Mouse (Mus musculus) adrenal gland, postnatal 36 days (tissue): ENCODE results near the gene Pth1r. TPM values are rescaled to one million over a fixed set of nuclear protein-coding genes. Genes with fewer than 3 reads are reported as not detected.
"Not testable (repeated sequence)": the region's sequence is repeated elsewhere in the genome, so short reads cannot be mapped to it uniquely, and the experiment has no call there.

Experiments
- DNase-seq, 2 experiments: peaks; one replicate each; pipeline ENCODE4 v3.0.0; 2021; ENCODE audit warnings: mixed read lengths in 1 of 2
- total RNA-seq, 2 experiments: library from RNA; stranded (reverse); gene quantifications; 2 replicates each; pipeline ENCODE4 v1.2.3; 2021

The Pth1r gene
- total RNA-seq, 2 experiments from 2014 or later: 12.5 to 23.1 TPM

DNA sequence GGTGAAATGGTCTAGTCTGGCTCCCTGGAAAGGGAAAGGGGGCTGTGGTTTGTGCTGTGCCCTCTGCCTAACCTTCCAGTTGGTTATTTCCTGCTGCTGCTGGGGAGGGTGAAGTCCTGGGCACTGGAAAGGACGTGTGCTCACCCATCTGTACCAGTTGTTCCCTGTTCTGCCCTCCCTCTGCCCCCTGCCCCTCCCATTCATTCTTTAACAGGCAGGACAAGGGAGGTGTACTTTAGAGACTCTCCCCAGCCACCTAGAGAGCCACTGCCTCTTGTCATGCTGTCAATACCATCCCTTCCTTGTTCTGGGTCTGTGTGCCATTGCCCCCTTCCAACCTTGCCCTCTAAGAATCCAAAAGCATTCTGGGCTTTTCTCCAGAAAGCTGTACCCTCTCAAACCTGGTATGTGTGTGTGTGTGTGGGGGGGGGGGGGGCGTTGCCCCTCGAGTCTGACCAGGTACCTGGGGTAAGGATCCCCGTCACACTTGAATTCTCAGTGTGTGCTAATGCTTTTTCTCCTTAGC, 63.3 kb downstream of the Pth1r start:
- DNase-seq: no peak

DNA sequence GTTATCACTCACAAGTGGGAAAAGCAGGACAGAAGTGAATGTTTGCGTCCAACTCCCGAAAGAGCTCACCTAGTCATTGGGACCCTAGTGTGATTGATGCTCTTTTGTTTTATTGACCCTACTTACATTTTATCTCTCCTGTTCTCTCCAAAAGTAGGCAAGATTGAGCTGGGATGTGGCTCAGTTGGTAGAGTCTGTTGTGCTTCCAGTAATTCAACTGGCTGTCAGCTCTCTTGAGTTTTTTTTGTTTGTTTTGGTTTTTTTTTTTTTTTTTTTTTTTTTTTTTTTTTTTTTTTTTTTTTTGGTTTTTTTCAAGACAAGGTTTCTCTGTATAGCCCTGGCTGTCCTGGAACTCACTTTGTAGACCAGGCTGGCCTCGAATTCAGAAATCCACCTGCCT, 64.2 kb downstream of the Pth1r start:
- DNase-seq: not testable (repeated sequence)

DNA sequence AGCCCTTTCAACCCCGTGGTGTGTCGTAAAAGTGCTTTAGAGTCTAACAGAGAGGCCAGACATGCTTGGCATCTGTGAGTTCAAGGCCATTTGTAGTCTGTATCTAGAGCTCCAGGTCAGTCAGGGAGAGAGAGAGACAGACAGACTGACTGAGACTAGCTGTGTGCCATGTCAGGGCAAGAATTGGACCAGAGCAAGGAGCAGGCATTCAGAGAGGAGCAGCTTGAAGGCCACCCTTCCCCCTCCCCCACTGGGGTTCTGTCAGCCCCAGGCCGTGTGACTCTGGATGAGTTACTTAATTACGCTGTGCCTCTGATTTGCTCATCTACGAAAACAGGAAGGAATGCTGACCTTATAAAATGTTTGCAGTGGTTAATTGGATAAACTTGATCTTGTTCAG, 64.7 kb downstream of the Pth1r start:
- peak; percentile 65 to 75 for DNase-seq

DNA sequence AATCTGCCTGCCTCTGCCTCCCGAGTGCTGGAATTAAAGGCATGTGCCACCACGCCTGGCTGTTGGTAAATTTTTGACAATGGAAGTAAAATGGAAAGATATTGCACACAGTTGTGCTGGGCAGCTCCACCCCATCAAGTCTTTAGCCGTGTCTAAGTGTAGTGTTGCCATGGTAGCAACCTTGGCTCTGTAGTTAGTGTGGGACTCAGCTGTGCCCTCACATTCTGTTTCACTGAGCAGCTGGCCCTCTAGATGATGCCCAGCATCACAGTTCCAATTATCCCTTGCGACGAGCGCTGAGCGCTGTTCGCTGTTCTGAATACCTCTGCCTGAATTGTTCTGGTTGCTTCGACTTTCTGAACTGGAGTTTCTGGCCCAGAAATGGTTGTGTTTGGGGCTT, 65.1 kb downstream of the Pth1r start:
- DNase-seq: peak; percentile 65 to 68

DNA sequence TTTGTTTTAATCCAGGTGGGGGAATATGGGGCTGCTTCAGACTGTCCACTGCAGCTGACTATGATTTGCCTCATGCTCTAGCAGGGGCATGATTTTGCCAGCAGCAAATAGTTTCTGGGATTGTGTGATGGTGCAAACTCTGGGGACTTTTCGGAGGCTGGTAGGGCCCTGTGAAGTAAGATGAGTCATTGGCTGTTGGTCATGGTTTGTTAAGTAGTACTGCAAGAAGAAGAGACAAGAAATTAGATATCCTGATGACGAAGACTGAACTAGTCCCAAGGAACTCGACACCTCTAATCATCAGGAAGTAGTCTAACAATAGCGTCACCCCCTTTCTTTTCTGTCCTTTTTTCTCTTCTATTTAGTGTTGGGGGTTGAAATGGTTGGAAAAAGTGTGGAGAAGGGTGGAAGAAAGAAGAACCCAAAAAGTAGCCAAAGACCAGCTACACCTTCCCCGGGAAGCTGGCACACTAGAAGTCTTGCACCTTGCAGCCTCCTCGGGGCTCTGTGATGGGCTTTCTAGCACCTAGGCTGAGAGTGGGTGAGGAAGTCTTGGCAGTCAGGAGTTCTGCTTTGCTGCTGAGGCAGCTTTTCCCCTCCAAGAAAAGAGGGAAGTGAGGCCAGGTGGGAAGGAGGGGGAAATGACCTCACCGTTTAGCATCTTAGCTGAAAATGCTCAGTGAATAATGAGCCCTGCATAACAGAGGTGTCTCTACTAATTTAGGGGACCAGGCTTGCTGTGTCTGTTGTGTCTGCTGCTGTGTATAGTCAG, 66.0 kb downstream of the Pth1r start:
- no peak for DNase-seq

DNA sequence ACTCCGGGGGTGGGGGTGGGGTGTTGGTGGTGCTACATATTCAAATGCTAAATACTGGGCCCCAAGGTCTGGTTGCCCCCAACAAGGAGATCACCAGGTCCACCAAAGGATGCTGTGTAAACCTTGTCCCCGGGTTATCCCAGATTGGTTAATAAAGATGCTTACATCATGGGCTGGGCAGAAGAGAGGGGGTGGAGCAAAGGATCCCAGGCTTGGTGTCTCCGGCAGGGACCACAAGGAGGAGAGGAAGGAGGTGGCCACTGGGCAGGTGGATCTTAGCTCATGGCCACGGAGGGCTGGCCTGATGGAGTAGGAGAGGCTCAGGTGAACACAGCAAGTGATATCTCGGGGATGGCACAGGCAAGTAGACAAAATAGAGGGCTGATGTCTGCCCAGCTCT, 68.1 kb downstream of the Pth1r start:
- DNase-seq: no peak

DNA sequence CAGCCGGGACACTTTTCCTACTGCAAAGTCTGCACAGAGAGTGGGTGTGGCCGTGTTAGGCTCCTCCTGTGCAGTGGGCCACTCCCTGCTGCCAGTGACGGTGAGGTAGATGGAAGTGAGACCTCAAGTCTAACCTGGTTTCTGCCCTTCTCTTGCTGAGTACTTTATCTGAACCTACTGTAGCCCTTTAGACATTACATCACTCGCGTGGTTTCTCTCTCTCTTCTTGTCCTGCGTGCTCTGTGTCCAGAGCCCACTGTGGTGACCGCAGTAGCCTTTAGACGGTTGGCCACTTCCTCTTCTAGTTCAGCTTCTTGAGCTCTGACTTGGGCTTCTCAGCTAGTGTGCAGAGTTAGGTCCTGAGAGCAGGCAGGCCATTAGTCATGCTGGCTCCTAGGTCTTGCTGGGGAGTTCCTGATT, 70.4 kb downstream of the Pth1r start:
- no peak for DNase-seq

DNA sequence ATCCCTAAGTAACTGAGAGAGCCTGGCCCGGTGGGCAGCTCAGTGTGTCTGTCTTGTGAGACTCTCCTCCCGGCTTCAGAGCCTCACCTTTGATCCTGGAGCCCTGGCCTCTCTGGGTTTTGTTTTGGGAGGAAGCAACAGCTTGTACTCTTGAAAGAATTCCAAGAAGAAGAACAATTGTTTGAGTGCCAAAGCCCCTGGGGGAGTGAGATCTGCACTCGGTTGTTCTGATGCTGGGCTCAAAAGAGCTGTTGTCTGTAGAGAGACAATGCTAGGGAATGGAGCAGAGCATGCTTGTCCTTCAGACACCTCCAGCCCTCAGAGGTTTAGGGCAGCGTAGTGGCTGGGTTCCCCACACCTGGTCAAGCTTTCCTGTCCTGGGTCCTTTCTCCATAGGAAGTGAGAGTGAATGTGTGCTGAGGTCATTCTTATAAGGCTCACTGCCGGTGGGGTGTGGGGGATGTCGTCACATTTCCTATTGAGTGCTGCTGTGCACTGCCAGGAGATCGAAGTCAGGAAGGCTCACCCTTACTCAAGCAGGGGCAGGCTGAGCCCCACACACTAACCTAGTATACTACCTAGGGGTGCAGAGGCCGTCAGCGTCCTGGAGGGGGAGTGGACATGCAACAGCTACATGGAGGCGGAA, 73.7 kb downstream of the Pth1r start:
- DNase-seq: no peak

DNA sequence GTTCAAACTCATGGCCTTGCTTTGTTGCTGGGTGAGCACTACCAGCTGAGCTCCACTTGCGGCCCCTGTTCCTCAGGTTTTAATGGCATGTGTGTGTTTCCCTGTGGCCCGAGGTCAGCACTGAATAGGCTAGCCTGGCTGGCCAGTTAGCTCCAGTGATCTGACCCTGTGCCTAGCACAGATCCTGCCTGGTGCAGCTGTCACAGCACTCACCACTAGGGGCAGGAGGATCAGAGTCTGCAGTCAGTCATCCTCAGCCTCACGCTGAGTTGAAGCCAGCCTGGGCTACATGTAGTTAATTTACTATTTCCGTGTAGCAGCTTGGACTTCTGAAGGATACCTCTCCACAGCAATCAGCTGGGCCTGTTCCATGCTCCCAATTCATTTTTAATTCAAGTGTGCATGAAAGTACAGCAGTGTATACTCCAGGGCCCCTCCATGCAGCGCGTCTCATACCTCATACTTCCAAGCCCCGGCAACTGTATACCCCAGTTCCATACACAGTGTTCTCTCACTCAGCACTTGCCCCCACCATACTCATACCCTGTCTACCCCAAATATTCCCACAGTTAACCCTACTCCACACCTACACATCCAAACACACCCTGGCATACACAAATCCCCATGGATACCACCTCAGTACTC, 74.4 kb downstream of the Pth1r start:
- peak; percentile 61 to 65 for DNase-seq

Other genes with a start within 250 kb of the Pth1r start
- 10 to 100 TPM; 66.1 to 71.4 TPM for gene Setd2, start 214.5 kb downstream of the Pth1r start, total RNA-seq
- gene Nradd, start 122.7 kb downstream of the Pth1r start, total RNA-seq: 10 to 100 TPM in 1 of 2 experiments, 1 to 10 TPM in 1; 9.0 to 15.4 TPM
- 1 to 10 TPM; 7.2 to 8.1 TPM for gene Nbeal2, start 93.0 kb downstream of the Pth1r start, total RNA-seq
- 10 to 100 TPM; 61.3 to 64.7 TPM for gene Ccdc12, start 90.6 kb downstream of the Pth1r start, total RNA-seq
- gene Myl3, start 5.3 kb downstream of the Pth1r start, total RNA-seq: 1 to 10 TPM; 1.8 to 2.2 TPM
- gene Prss42, start 51.0 kb upstream of the Pth1r start, total RNA-seq: not detected
- gene Prss44, start 66.8 kb upstream of the Pth1r start, total RNA-seq: not detected
- gene Prss43, start 79.5 kb upstream of the Pth1r start, total RNA-seq: not detected
- gene Prss45, start 87.4 kb upstream of the Pth1r start, total RNA-seq: not detected
- not detected for gene Prss46, start 97.4 kb upstream of the Pth1r start, total RNA-seq
- not detected for gene Prss50, start 110.8 kb upstream of the Pth1r start, total RNA-seq
- 10 to 100 TPM; 12.4 to 16.0 TPM for gene Als2cl, start 132.7 kb upstream of the Pth1r start, total RNA-seq
- gene Tmie, start 133.0 kb upstream of the Pth1r start, total RNA-seq: 1 to 10 TPM; 2.0 to 3.0 TPM
- gene Fam240a, start 169.7 kb upstream of the Pth1r start, total RNA-seq: not detected
- not detected for gene Tdgf1, start 199.0 kb upstream of the Pth1r start, total RNA-seq
- 10 to 100 TPM in 1 of 2 experiments, 1 to 10 TPM in 1; 7.9 to 11.1 TPM for gene Lrrc2, start 204.4 kb upstream of the Pth1r start, total RNA-seq
- 1 to 10 TPM; 2.3 to 4.9 TPM for gene Rtp3, start 243.4 kb upstream of the Pth1r start, total RNA-seq